Mouse (Mus musculus) megakaryocyte progenitor cell, adult 5-6 weeks (primary cell): ENCODE results near the gene Mrpl9. TPM values are rescaled to one million over a fixed set of nuclear protein-coding genes. Genes with fewer than 3 reads are reported as not detected.

ENCODE experiments used
- total RNA-seq, 2 experiments: library from RNA; stranded (forward) in 1 of 2; stranded (reverse) in 1 of 2; fragments of 157-497, 149-512 nt in 1 of 2; fragments of 200-1000 nt in 1 of 2; gene quantifications; 2 replicates each; pipeline versions ENCODE4 v1.2.3 to v1.2.4; 2015 to 2017

The Mrpl9 gene
- total RNA-seq, 2 experiments from 2014 or later: 53.0 to 53.3 TPM

Other genes with a start within 250 kb of the Mrpl9 start
- gene Gm5286, start 246.6 kb upstream of the Mrpl9 start, total RNA-seq (2015): not detected in 2 replicates
- gene Gm5286, start 246.6 kb upstream of the Mrpl9 start, total RNA-seq (2017): not detected in 2 replicates
- not detected in 2 replicates for gene Gm4778, start 179.3 kb upstream of the Mrpl9 start, total RNA-seq (2015)
- not detected in 2 replicates for gene Gm4778, start 179.3 kb upstream of the Mrpl9 start, total RNA-seq (2017)
- gene Them4, start 133.2 kb upstream of the Mrpl9 start, total RNA-seq (2015): 5.6 and 6.0 TPM in 2 replicates
- gene Them4, start 133.2 kb upstream of the Mrpl9 start, total RNA-seq (2017): 2.8 and 3.6 TPM in 2 replicates
- not detected in 2 replicates for gene Them5, start 101.2 kb upstream of the Mrpl9 start, total RNA-seq (2015)
- not detected in 2 replicates for gene Them5, start 101.2 kb upstream of the Mrpl9 start, total RNA-seq (2017)
- not detected in 2 replicates for gene C2cd4d, start 80.9 kb upstream of the Mrpl9 start, total RNA-seq (2015)
- not detected in 2 replicates for gene C2cd4d, start 80.9 kb upstream of the Mrpl9 start, total RNA-seq (2017)
- 0.05 and 0.15 TPM in 2 replicates for gene Rorc, start 70.5 kb upstream of the Mrpl9 start, total RNA-seq (2015)
- 0.44 TPM in 1 of 2 replicates, not detected in the other for gene Rorc, start 70.5 kb upstream of the Mrpl9 start, total RNA-seq (2017)
- gene Lingo4, start 44.8 kb upstream of the Mrpl9 start, total RNA-seq (2015): not detected in 2 replicates
- gene Lingo4, start 44.8 kb upstream of the Mrpl9 start, total RNA-seq (2017): not detected in 2 replicates
- 12.7 and 13.2 TPM in 2 replicates for gene Tdrkh, start 30.0 kb upstream of the Mrpl9 start, total RNA-seq (2015)
- gene Tdrkh, start 30.0 kb upstream of the Mrpl9 start, total RNA-seq (2017): 3.9 and 5.5 TPM in 2 replicates
- gene Oaz3, start 597 bp downstream of the Mrpl9 start, total RNA-seq (2015): 0.46 TPM in 1 of 2 replicates, not detected in the other
- gene Oaz3, start 597 bp downstream of the Mrpl9 start, total RNA-seq (2017): not detected in 2 replicates
- gene Celf3, start 35.0 kb downstream of the Mrpl9 start, total RNA-seq (2015): not detected in 2 replicates
- gene Celf3, start 35.0 kb downstream of the Mrpl9 start, total RNA-seq (2017): 0.08 TPM in 1 of 2 replicates, not detected in the other
- 1.1 and 1.4 TPM in 2 replicates for gene Riiad1, start 37.0 kb downstream of the Mrpl9 start, total RNA-seq (2015)
- gene Riiad1, start 37.0 kb downstream of the Mrpl9 start, total RNA-seq (2017): not detected in 2 replicates
- gene Snx27, start 139.4 kb downstream of the Mrpl9 start, total RNA-seq (2015): 21.9 and 22.5 TPM in 2 replicates
- 23.2 and 36.4 TPM in 2 replicates for gene Snx27, start 139.4 kb downstream of the Mrpl9 start, total RNA-seq (2017)
- not detected in 2 replicates for gene Gm10972, start 199.8 kb downstream of the Mrpl9 start, total RNA-seq (2015)
- not detected in 2 replicates for gene Gm10972, start 199.8 kb downstream of the Mrpl9 start, total RNA-seq (2017)
- gene Tuft1, start 215.6 kb downstream of the Mrpl9 start, total RNA-seq (2015): 3.5 TPM in 2 replicates
- 4.2 and 5.2 TPM in 2 replicates for gene Tuft1, start 215.6 kb downstream of the Mrpl9 start, total RNA-seq (2017)